In genomic region chr3:49739061-49739460, GRCm38 (mm10) we compare ENCODE assay signal across 20 mouse cellular contexts.
"Had no signal": no experiment of that assay in that cellular context is flagged by ENCODE, and none has a peak within 500 bp of the region (broad histone marks: within the 10 kb centered on the region; RNA-seq: fewer than 3 reads in every experiment).

No protein-coding gene starts in this region.

- DNase-seq: kidney, postnatal 10 days; left cerebral cortex, postnatal 4 days; lung, adult 18-20 months; lung, postnatal 10 days; lung, postnatal 36 days; midbrain, embryonic 14.5 days; right cerebral cortex, adult 18-20 months; right cerebral cortex, postnatal 14 days; right cerebral cortex, postnatal 4 days; thymus, postnatal 25 days had no signal

- H3K27ac ChIP-seq: intestine, embryonic 15.5 days; liver, embryonic 12.5 days; liver, embryonic 15.5 days; lung, embryonic 15.5 days; midbrain, embryonic 10.5 days; neural tube, embryonic 12.5 days; neural tube, embryonic 15.5 days; stomach, embryonic 15.5 days had no signal

- H3K9ac ChIP-seq: intestine, embryonic 15.5 days; liver, embryonic 12.5 days; liver, embryonic 15.5 days; lung, embryonic 15.5 days; neural tube, embryonic 12.5 days; neural tube, embryonic 15.5 days; stomach, embryonic 15.5 days had no signal

- H3K36me3 ChIP-seq: intestine, embryonic 15.5 days; liver, embryonic 12.5 days; liver, embryonic 15.5 days; neural tube, embryonic 15.5 days; stomach, embryonic 15.5 days had no signal

- H3K4me1 ChIP-seq: intestine, embryonic 15.5 days; liver, embryonic 12.5 days; liver, embryonic 15.5 days; lung, embryonic 15.5 days; megakaryocyte, embryonic 14.5 days; midbrain, embryonic 10.5 days; neural tube, embryonic 12.5 days; neural tube, embryonic 15.5 days; stomach, embryonic 15.5 days had no signal

- H3K4me2 ChIP-seq: intestine, embryonic 15.5 days; liver, embryonic 12.5 days; liver, embryonic 15.5 days; lung, embryonic 15.5 days; neural tube, embryonic 12.5 days; neural tube, embryonic 15.5 days; stomach, embryonic 15.5 days had no signal

- H3K4me3 ChIP-seq: intestine, embryonic 15.5 days; liver, embryonic 12.5 days; liver, embryonic 15.5 days; lung, embryonic 15.5 days; megakaryocyte, embryonic 14.5 days; midbrain, embryonic 10.5 days; neural tube, embryonic 12.5 days; neural tube, embryonic 15.5 days; stomach, embryonic 15.5 days had no signal

- ATAC-seq: hindbrain, embryonic 16.5 days; intestine, embryonic 15.5 days; liver, embryonic 12.5 days had no signal

- H3K9me3 ChIP-seq: intestine, embryonic 15.5 days; liver, embryonic 12.5 days; liver, embryonic 15.5 days; lung, embryonic 15.5 days; megakaryocyte, embryonic 14.5 days; midbrain, embryonic 10.5 days; neural tube, embryonic 12.5 days; neural tube, embryonic 15.5 days; stomach, embryonic 15.5 days had no signal

- H3K27me3 ChIP-seq: intestine, embryonic 15.5 days; liver, embryonic 12.5 days; liver, embryonic 15.5 days; lung, embryonic 15.5 days; megakaryocyte, embryonic 14.5 days; neural tube, embryonic 12.5 days; neural tube, embryonic 15.5 days; stomach, embryonic 15.5 days had no signal
